Mouse (Mus musculus) liver, adult 2 months (tissue): ENCODE results near the gene Lmbrd2.

Experiments used
- CTCF ChIP-seq: fragments of 200-500 bp; IDR thresholded peaks from 2 replicates; pipeline ENCODE4 v1.5.1; 2011; ENCODE audit warnings: low read depth, low read length, control low read depth
- POLR2A ChIP-seq: fragments of 200-500 bp; IDR thresholded peaks from 2 replicates; pipeline ENCODE4 v1.6.1; 2011; ENCODE audit warnings: low read length, control low read depth; ENCODE audit not compliant: insufficient read depth; ENCODE audit errors: extremely low read depth

- no peak for TF ChIP-seq CTCF
- no peak for TF ChIP-seq POLR2A
Measured at GRCm38 (mm10) chr15:9090662-9091061, 49.7 kb upstream of the Lmbrd2 start.
